Mouse (Mus musculus) skeletal muscle tissue, adult 2 months (tissue): Measurements from ENCODE around the gene Slc25a44.
"Not testable (repeated sequence)": the region's sequence is repeated elsewhere in the genome, so short reads cannot be mapped to it uniquely, and the experiment has no call there.

Experiments used
- DNase-seq: peaks from one replicate; pipeline ENCODE4 v3.0.0-alpha.2; 2012; ENCODE audit warnings: low read depth, low spot score

Gene Slc25a44

DNA sequence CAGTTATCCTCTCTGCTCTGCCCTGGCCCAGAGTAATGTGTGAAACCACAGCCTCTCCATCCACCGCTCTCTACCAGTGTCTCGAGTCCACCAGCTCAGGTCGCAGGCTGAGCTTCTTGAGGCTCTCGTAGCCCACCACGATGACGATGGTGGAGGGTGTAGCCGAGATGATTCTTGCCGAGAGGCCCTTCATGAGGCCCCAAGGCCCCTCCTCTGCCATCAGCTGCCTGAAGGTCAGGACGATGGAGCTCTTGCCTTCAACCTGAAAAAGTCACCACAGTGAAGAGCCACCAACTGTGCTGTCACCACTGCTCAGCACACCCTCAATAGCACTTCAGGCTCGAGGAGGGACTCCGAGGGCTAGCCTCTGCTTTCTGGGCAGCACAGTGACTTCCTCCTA is 12.3 kb downstream of the Slc25a44 start:
- DNase-seq: no peak

DNA sequence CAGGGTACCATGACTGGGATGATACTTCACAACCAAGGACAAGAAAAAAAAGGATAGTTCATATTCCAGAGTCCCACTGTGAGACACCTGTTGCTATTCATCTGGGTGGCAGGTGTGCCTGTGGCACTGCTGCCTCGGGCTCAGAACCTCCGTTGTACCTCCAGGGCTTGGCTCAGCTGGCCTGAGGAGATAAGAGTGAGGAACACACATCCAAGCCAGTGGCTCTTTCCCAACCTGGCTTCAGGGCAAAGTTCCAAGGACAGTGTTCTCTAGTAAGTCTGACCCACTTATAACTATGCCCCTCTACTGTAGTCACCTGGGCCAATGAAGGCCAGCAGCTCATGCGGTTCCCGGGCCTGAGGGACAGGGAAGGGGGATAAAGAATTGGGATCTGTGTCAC is 13.3 kb downstream of the Slc25a44 start:
- peak; percentile 44 for DNase-seq

DNA sequence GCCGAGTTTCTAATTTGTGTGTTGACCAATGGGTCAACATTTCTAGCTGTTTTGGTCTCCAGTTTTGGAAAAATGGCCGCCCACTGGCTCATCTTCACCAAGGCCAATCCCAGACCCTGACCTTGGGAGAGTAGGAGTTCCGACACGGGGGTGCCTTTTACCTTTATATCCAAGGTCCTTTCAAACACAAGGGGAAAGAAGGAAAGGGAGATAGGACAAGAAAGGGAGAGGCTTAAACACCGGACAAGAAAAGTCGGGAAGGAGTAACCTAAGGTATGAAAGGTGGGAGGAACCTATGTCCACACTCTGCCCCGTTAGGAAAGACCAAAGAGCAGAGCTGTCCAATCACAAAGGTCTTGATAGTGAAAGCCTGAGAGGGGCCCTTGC is 14.3 kb downstream of the Slc25a44 start:
- no peak for DNase-seq

DNA sequence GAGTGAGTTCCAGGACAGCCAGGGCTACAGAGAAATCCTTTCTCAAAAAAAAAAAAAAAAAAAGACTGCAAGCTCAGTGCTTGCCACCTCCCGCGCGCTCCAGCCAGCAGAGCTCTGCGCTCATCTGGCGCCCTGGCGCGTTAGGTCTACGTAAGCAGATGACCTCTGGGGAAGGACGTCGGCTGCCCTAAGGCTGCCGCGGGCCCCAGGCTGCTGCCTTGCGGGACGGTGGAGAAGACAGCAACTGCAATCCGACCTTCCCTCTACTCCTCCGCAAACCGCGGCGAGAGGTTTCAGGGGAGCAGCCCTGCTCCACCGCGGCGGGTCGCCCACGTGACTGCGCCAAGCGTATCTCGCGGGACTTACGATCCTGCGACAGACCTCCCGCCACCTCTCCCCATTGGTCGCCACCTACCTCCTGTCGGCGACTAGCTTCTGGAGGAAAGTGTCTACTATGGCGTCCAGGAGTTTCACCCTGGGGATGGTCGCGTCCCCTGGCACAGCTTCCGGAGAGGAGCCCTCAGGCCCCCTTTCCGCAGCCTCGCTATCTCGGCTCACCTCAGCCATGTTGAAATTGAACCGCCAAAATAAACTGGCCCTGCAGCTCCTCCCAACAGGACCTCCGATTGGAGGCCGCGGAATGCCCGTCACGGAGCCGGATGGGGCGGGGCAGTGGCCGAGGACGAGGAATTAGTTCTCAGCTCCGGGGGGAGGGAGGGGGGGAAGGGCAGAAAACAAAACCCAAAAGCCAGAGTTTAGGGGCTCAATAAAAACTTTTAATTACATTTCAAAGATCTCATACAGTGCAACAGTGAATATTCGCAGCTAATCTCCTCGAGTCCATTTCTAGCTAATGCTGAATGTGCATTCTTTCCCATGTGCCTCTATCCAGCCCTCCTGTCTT is 14.9 kb downstream of the Slc25a44 start, which contains the start of gene Pmf1:
TSS of gene Pmf1 (minus strand) at position 591 of the 904 bp plus-strand sequence.
- peak; percentile 90 for DNase-seq

DNA sequence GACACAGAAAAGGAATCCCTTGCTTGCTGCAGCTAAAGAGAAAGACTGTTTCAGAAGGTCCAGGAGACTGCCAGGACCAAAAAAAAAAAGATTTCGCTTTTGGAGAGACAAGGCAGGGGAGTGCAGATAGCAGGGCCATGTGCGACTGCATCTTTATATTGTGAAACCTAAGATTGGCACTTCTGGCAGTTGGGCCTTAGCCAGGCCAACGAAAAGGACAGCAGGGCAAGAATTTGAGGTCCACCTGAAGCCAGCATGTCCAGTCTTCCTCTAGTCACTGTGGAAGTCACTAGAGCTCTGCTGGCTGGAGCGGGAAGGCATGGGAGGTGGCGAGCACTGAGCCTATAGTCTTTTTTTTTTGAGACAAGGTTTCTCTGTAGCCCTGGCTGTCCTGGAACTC is 16.0 kb downstream of the Slc25a44 start:
- DNase-seq: no peak

DNA sequence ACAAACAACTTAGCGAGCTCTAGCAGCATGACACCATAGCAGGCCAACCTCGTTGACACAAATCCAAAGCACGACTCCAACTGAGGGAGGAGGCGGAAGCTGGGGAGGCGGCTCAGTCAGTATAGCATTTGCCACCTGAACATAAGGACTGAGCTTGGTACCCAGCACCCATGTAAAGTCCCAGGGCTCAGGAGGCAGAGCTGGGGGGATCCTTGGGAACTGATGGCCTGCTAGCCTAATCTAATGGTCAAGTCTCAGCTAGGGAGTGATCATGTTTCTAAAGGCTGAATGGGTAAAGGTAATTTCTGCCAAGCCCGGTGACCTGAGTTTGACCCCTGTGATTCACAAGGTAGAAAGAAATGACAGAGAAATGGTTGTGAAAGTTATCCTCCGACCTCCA is 17.4 kb downstream of the Slc25a44 start:
- no peak for DNase-seq

DNA sequence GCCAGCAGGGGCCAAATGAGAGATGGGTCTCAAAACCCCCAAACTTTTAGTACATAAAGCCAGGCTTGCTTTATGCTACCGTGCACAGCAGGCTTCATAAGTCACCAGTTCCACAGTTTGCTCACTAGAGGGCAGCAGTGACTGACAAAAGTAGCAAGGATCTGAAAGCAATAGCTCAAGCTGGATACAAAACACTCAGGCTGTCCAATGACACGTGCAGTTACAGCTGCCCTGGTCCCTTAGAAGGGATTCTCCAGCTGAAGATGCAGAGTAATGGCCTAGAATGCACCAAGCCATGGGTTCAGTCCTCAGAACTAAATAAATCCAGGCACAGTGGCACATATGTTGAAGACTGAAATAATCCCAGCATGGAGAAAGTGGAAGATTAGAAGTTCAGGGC is 17.8 kb downstream of the Slc25a44 start:
- DNase-seq: peak; percentile 86

DNA sequence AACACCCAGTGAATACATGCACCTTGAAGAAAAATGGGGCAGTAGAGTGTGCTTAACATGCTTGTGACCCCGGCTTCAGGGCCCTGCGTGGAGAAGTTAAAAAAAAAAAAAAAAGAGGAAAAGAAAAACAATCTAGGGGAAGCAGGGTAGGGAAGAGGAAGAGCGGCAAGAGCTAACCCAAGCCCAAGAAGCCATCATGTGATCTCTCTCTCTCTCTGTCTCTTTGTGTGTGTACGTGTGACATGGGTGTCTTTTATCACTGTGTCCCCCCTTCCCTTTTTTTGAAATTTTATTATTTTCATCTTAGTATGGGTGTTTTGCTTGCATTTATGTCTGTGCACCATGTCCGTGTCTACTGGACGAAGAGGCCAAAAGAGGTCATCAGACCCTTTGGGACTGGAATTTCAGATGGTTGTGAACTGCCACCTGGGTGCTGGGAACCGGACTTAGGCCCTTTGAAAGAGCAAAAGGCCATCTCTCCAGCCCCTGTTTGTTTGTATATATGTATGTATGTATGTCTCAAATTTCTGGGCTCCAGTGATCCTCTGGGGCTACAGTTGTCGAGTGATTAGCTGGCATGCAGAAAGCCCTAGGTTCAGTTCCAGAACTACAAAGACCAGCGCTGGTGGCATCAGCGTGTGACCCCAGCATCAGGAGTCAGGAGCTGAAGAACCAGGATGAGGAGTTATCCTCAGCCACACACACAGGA is 21.3 kb downstream of the Slc25a44 start:
- no peak for DNase-seq

DNA sequence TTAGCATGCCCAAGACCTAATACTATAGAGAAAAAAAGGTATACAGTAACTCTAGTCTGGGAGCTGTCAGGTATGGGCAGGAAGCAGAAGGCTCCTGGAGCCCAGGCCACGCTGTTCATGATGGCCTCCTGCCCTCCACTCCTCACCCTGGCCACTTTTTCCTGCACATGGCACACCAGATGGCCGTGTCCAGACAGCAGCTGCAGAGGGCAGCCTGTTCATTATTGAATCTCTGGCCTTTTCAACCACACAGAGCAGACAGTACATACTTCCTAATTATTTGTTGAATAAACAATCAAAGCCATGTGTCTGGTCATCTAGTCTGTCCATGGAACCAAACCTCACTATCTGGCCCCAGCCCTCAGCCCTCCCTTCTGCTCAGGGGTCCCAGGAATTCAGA is 26.3 kb downstream of the Slc25a44 start:
- no peak for DNase-seq

DNA sequence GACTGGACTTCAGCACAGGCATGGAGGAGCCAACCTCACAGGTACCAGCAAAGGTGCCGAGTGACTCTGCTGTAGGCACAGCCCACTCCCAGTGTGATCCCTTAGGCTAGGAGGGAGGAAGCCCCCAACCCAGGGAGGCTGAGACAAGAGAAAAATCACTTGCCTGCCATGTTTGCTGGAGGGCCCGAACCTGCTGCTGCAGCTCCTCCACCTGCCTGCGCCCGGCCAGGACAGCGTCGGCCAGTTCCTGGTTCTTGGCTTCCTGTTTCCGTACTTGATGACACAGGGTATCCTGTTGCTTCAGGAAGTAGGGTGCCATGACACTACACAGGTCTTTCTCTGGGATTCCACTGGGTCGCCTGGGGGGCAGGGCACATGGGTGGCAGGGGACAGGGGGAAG is 29.2 kb downstream of the Slc25a44 start:
- DNase-seq: no peak

DNA sequence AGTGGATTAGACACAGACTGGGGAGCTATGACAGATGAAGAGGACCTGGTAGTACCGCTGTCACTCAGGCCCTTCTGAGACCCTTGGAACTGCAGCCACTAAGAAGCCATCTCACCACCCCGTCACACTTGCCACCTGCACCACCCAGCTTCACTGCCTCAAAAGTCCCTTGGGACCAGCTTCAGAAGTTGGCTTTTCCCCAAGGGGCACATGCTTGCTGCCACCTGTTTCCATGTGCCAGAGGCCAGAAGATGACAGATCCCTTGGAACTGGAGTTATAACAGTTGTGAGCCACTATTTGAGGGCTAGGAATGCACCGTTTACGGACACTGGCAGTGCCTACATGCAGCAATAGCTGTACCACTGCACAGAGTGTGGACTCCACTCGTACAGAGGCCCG is 29.7 kb downstream of the Slc25a44 start:
- no peak for DNase-seq

DNA sequence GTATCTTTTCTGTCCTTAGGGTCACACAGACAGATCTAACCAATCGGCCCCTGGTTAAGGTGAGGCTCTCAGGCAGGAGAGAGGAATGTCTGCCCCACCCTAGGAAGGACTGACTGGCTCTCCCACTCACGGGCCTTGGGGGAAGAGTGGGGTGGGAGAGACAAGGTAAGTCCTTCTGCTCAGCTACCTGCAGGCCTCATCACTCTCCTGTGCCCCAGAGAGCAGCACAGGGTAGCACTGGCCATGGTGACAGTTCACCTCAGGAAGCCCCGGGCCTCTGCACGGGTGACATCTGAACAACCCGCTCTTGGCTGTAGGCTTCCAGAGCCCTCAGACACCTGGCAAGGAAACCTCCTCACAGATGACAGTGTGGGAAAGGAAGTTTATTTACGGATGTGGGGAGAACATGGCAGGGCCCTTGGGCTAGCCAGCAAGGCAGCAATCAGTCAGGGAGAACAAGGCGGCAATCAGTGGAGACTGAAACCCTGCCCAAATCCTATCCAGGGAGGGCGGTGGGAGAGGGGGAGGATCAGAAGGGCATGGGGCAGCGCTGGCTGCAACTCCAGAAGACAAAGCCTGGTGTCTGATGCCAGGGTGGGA is 31.1 kb downstream of the Slc25a44 start:
- no peak for DNase-seq

DNA sequence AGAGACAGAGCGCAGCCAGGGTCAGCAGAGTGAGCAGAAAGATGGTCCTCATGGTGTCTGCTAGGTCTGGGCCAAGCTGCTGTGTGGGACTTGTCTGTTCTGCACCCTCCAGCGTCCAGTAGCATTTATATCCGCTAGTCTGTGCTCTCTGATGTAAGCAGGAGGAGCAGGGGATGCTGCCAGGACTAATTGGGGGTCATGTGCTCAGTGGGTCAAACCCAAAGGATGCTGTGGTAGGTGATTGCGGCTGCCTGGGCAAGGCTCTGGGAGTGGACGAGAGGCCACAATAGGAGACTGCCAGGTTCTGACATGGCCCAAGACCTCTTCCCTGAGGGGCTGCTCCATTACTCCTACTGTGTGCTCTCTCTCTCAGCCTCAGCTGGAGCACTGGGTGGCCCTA is 40.6 kb downstream of the Slc25a44 start, which contains the start of gene Bglap:
TSS of gene Bglap (minus strand) at position 101 of the 400 bp plus-strand sequence.
- no peak for DNase-seq

DNA sequence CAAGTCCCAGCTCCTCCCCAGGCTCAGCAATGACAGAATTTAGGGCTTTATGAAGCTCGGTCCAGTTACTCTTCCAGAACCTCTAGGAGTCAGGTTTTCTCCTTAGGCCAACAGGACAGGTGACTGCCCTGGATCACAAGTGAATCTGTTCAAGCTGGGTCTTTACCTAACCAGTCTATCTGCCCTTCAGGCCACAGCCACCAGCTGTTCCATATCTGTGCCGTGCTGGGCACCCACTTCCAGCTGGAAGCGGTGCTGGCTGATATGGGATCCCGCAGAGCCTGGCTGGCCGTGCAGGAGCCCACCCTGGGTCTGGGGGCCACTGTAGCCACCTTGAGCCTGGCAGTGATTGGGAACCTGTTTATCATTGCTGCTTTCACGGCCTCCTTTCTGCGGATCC is 42.6 kb downstream of the Slc25a44 start:
- not testable (repeated sequence) for DNase-seq

DNA sequence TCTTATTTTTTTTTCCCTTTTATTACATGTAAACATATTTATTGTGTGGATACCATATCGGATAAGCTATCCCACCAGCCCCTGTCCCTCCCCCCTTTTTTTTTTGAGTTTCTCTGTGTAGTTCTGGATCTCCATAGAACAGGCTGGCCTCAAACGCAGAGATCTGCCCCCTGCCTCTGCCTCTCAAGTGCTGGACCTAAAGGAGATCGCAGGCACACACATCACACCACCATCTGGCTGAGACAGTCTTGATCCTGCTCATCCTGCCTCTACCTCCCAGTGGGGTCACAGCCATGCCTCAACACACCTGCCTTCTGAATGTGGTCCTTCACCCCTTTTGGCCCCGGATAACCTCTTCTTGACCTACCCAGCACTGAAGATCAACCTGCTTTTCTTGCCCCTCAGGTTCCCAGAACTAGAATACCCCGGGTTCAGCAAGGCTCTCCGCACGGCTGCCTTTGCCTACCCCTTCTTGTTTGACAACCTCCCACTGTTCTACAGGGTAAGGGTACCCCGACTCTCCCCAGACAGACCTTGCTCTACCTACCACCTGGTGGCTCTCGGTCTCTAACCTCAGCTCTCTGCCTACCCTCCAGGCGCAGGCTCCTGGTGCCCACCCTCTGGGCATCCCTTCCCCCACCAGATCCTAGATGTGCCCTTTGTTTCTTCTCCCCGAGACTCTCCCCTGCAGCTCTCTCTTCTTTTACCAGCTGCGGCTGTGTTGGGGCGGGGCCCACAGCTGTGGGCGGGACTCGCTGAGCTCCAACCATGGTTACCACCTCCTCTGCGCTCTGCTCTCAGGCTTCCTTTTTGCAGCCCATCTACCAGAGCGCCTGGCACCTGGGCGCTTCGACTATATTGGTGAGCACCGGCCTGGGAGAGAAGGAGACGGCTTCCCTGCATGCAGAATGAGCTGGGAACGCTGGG is 43.3 kb downstream of the Slc25a44 start:
- not testable (repeated sequence) for DNase-seq

DNA sequence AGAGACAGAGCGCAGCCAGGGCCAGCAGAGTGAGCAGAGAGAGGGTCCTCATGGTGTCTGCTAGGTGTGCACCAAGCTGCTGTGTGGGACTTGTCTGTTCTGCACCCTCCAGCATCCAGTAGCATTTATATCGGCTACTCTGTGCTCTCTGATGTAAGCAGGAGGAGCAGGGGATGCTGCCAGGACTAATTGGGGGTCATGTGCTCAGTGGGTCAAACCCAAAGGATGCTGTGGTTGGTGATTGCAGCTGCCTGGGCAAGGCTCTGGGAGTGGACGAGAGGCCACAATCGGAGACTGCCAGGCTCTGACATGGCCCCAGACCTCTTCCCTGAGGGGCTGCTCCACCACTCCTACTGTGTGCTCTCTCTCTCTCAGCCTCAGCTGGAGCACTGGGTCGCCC is 46.3 kb downstream of the Slc25a44 start, which contains the start of gene Bglap2:
TSS of gene Bglap2 (minus strand) at position 101 of the 400 bp plus-strand sequence.
- DNase-seq: not testable (repeated sequence)

DNA sequence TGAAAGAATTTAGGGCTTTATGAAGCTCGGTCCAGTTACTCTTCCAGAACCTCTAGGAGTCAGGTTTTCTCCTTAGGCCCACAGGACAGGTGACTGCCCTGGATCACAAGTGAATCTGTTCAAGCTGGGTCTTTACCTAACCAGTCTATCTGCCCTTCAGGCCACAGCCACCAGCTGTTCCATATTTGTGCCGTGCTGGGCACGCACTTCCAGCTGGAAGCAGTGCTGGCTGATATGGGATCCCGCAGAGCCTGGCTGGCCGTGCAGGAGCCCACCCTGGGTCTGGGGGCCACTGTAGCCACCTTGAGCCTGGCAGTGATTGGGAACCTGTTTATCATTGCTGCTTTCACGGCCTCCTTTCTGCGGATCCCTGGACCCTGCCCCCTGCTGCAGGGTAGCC is 48.3 kb downstream of the Slc25a44 start:
- not testable (repeated sequence) for DNase-seq

DNA sequence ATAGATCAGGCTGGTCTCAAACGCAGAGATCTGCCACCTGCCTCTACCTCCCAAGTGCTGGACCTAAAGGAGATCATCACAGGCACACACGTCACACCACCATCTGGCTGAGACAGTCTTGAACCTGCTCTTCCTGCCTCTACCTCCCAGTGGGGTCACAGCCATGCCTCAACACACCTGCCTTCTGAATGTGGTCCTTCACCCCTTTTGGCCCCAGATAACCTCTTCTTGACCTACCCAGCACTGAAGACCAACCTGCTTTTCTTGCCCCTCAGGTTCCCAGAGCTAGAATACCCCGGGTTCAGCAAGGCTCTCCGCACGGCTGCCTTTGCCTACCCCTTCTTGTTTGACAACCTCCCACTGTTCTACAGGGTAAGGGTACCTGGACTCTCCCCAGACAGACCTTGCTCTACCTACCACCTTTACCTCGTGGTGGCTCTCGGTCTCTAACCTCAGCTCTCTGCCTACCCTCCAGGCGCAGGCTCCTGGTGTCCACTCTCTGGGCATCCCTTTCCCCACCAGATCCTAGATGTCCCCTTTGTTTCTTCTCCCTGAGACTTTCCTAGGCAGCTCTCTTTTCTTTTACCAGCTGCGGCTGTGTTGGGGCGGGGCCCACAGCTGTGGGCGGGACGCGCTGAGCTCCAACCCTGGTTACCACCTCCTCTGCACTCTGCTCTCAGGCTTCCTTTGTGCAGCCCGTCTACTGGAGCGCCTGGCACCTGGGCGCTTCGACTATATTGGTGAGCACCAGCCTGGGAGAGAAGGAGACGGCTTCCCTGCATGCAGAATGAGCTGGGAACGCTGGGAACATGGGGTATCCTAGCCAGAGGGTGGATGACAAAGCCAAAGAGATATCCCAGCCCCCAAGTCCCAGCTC is 49.0 kb downstream of the Slc25a44 start:
- not testable (repeated sequence) for DNase-seq

DNA sequence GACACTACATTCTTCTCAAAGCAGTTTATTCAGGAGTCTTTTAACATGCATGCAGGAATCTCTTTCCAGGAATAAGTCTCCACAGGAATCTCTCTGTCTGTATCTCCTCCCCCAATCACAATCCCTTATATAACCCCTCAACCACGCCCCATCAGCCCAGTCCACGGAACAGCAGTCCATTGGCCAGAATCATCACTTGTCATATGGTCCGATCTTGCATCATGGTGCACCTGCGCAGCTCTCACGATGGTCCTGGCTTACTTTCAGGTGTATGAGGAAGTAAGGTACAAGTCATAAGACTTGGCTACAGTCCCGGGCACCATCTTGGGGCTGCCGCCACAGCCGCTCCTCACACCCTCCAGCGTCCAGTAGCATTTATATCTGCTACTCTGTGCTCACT is 52.3 kb downstream of the Slc25a44 start, which contains the start of gene Bglap3:
TSS of gene Bglap3 (minus strand) at position 101 of the 400 bp plus-strand sequence.
- DNase-seq: not testable (repeated sequence)

DNA sequence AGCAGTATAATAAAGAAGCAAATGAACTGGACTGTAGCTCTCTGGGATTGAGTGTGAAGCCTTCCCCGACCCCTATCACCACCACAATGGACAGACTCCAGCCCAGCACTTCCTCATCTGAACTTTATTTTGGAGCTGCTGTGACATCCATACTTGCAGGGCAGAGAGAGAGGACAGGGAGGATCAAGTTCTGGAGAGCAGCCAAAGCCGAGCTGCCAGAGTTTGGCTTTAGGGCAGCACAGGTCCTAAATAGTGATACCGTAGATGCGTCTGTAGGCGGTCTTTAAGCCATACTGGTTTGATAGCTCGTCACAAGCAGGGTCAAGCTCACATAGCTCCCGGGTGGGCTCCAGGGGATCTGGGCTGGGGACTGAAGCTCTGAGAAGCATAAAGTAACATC is 56.4 kb downstream of the Slc25a44 start:
- peak; percentile 43 for DNase-seq
